Mouse (Mus musculus): ENCODE measurements around the gene Nr5a2. TPM values are rescaled to one million over a fixed set of nuclear protein-coding genes. Genes with fewer than 3 reads are reported as not detected.

Nr5a2 gene
- total RNA-seq, 1 experiment from 2014 or later, result not detected

DNA sequence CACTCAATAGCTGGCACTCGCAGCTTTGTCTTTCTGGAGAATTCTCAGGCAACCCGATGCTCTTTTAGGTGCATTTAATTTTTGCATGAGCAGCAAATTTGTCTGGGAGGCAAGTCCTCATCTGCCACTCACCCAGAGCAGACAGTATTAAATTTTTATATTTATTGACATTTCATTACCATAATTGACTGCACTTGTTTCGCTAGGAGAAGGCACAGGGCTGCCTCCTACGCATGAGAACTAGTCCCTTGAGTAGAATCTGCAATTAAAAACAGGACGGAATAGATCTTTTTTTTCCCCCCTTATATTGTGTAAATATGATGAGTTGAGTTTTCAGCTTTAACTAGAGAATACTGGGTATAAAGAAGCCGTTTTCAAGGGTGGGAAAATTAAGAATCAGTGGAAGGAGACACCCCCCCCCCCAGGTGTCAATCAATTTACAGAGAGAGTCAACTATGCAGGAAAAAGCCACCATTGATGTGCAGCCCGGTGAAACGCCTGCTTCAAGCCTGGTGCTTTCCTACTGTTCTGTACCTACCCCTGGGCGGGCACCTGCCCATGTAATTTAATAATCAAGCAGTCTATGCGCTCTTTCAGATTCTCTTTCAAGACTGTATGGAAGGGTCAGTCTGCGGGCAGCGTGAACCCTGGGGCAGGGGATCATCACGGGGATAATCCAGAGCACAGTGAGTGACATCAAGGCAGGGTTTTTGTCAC, 76.6 kb downstream of the Nr5a2 start:
- no peak for ATAC-seq (replicated peaks in 1 of 2; ENCODE audit: insufficient read depth in 1 of 2, low FRiP score in 2 of 2, low TSS enrichment in 1 of 2, low read depth in 1 of 2, poor library complexity in 2 of 2, severe bottlenecking in 2 of 2)

DNA sequence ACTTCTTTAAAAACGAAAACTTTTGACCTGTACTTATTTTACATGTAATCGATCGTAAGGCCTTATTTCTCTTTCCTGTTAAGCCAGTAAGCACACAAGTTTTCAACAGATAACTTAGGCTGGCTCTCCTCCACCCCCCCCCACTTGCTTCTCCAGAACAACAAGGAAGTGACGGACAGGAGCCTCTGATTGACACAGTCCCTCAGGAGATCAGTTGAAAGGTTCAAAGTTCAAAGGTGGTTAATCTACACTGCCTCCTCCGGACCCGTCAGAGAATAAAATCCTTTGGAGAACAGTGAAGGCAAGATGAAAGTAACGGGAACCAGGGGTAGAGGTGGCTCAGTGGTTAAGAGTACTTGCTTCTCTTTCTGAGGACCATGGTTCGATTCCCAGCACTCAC, 80.0 kb downstream of the Nr5a2 start:
- no peak for ATAC-seq (replicated peaks in 1 of 2; ENCODE audit: insufficient read depth in 1 of 2, low FRiP score in 2 of 2, low TSS enrichment in 1 of 2, low read depth in 1 of 2, poor library complexity in 2 of 2, severe bottlenecking in 2 of 2)

DNA sequence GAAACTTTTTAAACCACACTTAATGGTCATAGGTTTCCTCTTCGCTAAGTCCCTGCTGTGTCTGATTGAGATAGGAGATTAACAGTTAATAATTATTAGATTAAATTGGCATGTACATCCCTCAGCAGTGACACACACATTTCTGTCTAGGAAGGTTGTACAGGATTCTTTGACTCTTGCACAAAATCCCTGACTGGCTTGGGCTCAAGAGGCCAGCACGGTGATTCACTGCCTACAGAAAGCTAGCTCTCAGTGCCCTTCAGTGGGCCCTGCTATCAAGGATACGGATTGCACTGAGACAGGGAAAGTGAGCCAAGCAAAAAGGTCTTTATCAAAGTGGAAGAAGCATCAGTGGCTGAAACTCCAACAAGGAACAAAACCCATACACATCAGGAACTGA, 85.2 kb downstream of the Nr5a2 start:
- no peak for ATAC-seq (replicated peaks in 1 of 2; ENCODE audit: insufficient read depth in 1 of 2, low FRiP score in 2 of 2, low TSS enrichment in 1 of 2, low read depth in 1 of 2, poor library complexity in 2 of 2, severe bottlenecking in 2 of 2)

GRCm38 (mm10) chr1:136868955-136869354, 91.3 kb downstream of the Nr5a2 start:
- no peak for ATAC-seq (replicated peaks in 1 of 2; ENCODE audit: insufficient read depth in 1 of 2, low FRiP score in 2 of 2, low TSS enrichment in 1 of 2, low read depth in 1 of 2, poor library complexity in 2 of 2, severe bottlenecking in 2 of 2)

DNA sequence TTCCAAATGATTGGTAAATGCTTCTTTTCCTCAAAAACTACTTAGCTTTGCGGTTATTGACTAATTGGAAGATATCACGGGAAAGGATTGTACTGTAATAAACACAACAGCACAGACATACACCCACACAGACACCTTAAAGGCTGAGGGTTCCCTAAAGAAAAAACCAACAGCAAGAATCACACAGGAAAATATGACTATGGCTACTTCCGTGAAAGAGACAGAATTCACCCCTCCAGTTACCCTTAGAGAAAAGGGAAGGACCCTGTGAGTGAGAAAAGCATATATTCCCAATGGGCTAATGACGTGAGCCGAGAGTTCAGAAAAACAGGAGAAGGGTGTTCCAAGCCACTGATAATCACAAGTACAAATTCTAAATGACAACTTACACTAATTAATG, 92.0 kb downstream of the Nr5a2 start:
- no peak for ATAC-seq (replicated peaks in 1 of 2; ENCODE audit: insufficient read depth in 1 of 2, low FRiP score in 2 of 2, low TSS enrichment in 1 of 2, low read depth in 1 of 2, poor library complexity in 2 of 2, severe bottlenecking in 2 of 2)

DNA sequence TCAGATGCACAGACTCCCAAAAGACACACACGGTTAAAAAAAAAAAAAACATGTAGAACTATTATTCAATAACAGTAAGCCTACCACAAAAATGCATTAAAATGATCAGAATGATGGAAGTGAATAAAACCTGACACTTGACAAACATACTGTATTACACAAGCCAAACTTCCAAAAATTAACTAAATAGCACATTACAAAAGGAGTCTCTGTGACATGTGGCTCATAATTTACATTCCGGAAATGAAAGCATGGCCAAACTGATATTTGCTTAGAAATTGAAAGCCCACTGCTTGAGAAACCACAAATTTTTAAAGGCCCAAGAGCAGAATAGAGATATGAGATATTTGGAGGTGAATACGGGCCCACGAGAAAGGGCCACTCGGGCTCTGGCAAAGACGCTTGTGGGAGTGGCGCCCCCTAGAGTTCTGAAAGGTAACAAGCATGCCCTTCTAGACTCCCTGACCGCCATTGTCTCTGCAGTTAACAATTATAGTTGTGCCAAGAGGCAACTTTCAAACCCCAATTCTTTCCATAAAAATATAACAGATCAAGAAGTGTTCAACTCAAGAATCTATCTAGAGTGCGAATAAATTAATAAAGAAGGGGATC, 93.7 kb downstream of the Nr5a2 start:
- 0 out of 4 replicates have a peak, but pooled peaks of 1 of the 2 experiments have one; percentile 53 for ATAC-seq (replicated peaks in 1 of 2; ENCODE audit: insufficient read depth in 1 of 2, low FRiP score in 2 of 2, low TSS enrichment in 1 of 2, low read depth in 1 of 2, poor library complexity in 2 of 2, severe bottlenecking in 2 of 2)

DNA sequence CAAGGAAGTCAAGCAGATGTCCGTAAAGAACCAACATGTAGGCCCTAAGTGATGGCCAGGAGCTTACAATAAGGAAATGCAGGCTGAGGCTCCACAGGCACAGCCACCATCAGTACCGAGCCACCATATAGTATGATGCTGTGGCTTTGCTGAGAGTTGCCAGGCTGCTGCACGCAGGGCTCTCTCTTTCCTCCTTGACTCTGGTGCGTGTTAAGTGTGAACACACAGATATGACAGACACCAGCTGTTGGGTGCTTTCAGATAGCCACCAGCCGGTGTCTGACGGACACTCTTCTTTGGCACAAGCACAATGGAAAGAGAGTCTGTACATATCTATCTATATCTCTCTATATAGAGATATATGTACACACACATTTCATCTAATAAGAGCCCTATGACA, 97.0 kb downstream of the Nr5a2 start:
- no peak for ATAC-seq (replicated peaks in 1 of 2; ENCODE audit: insufficient read depth in 1 of 2, low FRiP score in 2 of 2, low TSS enrichment in 1 of 2, low read depth in 1 of 2, poor library complexity in 2 of 2, severe bottlenecking in 2 of 2)

- no peak for ATAC-seq (replicated peaks in 1 of 2; ENCODE audit: insufficient read depth in 1 of 2, low FRiP score in 2 of 2, low TSS enrichment in 1 of 2, low read depth in 1 of 2, poor library complexity in 2 of 2, severe bottlenecking in 2 of 2)
Measured at GRCm38 (mm10) chr1:136859454-136859853, 100.8 kb downstream of the Nr5a2 start.

- no peak for ATAC-seq (replicated peaks in 1 of 2; ENCODE audit: insufficient read depth in 1 of 2, low FRiP score in 2 of 2, low TSS enrichment in 1 of 2, low read depth in 1 of 2, poor library complexity in 2 of 2, severe bottlenecking in 2 of 2)
Measured at GRCm38 (mm10) chr1:136858724-136859123, 101.5 kb downstream of the Nr5a2 start.

GRCm38 (mm10) chr1:136856104-136856503, 104.1 kb downstream of the Nr5a2 start:
- ATAC-seq (replicated peaks in 1 of 2; ENCODE audit: insufficient read depth in 1 of 2, low FRiP score in 2 of 2, low TSS enrichment in 1 of 2, low read depth in 1 of 2, poor library complexity in 2 of 2, severe bottlenecking in 2 of 2), result no peak

- no peak for ATAC-seq (replicated peaks in 1 of 2; ENCODE audit: insufficient read depth in 1 of 2, low FRiP score in 2 of 2, low TSS enrichment in 1 of 2, low read depth in 1 of 2, poor library complexity in 2 of 2, severe bottlenecking in 2 of 2)
Measured at GRCm38 (mm10) chr1:136848791-136849190, 111.5 kb downstream of the Nr5a2 start.

- no peak for ATAC-seq (replicated peaks in 1 of 2; ENCODE audit: insufficient read depth in 1 of 2, low FRiP score in 2 of 2, low TSS enrichment in 1 of 2, low read depth in 1 of 2, poor library complexity in 2 of 2, severe bottlenecking in 2 of 2)
Measured at GRCm38 (mm10) chr1:136846081-136846480, 114.2 kb downstream of the Nr5a2 start.

DNA sequence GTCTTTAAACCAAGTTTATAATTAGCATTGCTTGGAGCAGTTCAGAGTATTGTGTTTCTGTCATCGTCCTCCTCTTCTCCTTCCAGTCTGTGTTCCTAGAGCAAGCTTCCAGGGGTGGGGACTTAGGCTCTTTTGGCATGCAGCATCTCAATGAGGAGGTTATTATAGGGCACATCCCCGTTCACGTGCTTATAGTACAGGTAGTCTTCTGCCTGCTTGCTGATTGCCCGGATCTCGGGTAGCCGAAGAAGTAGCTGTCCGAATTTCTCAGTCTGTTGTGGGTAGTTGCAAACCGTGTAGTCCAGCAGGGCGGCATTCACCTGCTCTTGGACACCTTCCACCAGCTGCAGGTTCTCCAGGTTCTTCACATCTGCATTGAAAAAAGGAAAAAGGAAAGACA, 114.9 kb downstream of the Nr5a2 start:
- ATAC-seq (replicated peaks in 1 of 2; ENCODE audit: insufficient read depth in 1 of 2, low FRiP score in 2 of 2, low TSS enrichment in 1 of 2, low read depth in 1 of 2, poor library complexity in 2 of 2, severe bottlenecking in 2 of 2), result no peak

DNA sequence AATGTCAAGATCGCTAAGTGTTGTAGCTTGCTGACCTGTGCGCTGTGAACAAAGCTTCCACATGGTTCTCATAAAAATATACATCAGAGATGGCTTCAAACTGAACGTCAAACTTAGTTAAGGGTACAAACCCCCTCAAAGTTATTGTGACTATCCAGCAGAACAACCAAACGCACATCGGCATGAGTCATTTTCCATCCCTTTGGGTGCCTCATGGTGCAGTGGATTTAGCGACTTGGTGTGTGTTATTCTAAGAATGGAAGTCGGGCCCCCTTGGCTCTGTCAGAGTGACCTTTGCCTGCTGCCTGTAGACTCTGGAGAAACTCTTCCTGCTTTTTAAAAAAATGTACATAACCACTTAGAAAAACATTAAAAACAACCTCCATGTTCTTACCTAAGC, 119.7 kb downstream of the Nr5a2 start:
- ATAC-seq (replicated peaks in 1 of 2; ENCODE audit: insufficient read depth in 1 of 2, low FRiP score in 2 of 2, low TSS enrichment in 1 of 2, low read depth in 1 of 2, poor library complexity in 2 of 2, severe bottlenecking in 2 of 2), result no peak

DNA sequence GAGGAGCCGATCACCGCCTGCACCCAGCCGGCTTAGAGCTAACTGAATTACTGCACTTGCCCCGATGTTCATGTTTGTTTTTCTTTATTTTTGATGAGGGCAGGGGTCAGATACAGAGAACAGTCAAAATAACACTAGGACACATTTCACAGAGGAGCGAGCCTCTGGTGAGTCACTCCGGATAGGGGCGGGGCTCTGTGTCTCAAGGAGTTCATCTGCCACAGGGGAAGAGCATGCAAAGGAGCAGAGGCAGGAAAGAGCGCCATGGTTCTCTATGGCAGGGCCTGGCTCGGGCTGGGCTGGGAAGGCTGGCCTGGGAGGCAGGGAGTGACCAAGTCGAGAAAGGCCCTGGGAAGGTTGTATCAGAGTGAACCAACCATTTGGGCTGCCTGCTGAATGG, 121.0 kb downstream of the Nr5a2 start:
- ATAC-seq (replicated peaks in 1 of 2; ENCODE audit: insufficient read depth in 1 of 2, low FRiP score in 2 of 2, low TSS enrichment in 1 of 2, low read depth in 1 of 2, poor library complexity in 2 of 2, severe bottlenecking in 2 of 2), result no peak

DNA sequence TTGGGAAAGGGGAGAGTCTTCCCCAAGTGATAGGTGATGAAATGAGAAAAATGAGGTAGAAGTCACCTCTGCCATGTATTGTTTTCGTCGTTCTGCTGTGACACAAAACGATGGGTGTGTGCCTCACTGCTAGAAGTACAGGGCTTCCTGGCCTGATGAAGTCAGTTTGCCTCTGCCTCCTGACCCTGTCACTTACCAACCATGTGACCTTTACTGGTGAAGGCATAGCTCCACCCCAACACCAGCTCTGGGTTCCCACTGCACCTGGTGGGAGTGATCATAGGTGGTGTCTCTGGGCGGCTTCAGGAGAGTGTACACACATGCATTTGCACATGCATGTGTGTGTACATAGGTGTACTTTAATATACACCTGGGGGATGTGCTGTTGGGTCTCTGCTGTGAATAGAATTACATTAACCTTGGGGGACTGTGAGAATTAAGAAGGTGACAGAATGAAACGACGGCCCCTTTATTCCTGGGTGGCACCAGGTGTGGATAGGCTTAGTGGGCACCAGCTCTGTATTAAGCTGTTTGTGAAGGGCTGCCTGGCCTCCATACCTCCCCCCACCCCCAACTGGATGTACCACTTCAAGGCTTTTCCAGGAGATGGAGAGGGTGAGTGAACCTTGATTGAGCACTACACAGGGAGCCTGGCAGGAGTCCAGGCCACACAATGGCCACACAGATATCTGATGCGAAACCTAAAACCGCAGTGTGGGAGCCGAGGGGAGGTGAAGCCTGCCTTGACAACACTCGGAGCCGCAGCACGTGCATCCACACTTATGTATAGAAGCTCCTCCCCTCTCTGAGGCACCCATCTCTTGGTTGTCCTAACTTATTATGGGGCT, 127.7 kb downstream of the Nr5a2 start:
- ATAC-seq (replicated peaks in 1 of 2; ENCODE audit: insufficient read depth in 1 of 2, low FRiP score in 2 of 2, low TSS enrichment in 1 of 2, low read depth in 1 of 2, poor library complexity in 2 of 2, severe bottlenecking in 2 of 2), result no peak

DNA sequence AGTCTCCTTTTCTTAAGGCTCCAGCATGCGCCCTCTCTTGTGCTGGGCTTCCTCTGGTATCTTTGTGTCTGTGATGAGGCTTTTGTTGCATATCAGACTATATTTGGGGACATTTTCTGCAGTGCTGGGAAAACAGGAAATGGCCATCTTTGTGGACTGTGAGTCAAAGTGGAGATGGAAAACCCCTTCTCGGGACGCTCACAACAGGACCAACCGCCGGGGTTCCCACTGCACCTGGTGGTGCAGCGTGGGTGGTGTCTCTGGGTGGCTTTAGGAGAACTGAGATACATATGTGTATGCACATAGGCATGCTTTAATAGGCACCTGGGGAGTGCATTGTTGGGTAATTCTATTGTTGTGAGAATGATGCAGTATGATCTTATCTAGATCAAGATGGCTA, 129.3 kb downstream of the Nr5a2 start:
- ATAC-seq (replicated peaks in 1 of 2; ENCODE audit: insufficient read depth in 1 of 2, low FRiP score in 2 of 2, low TSS enrichment in 1 of 2, low read depth in 1 of 2, poor library complexity in 2 of 2, severe bottlenecking in 2 of 2), result no peak

GRCm38 (mm10) chr1:136829931-136830330, 130.3 kb downstream of the Nr5a2 start:
- ATAC-seq (replicated peaks in 1 of 2; ENCODE audit: insufficient read depth in 1 of 2, low FRiP score in 2 of 2, low TSS enrichment in 1 of 2, low read depth in 1 of 2, poor library complexity in 2 of 2, severe bottlenecking in 2 of 2), result no peak

Data from hematopoietic stem cell, adult 5-6 weeks (primary cell).